Mouse (Mus musculus) neural tube, embryonic 10.5 days (tissue): ENCODE measurements around the gene Plekhh1.
A peak's percentile ranks its signal among the peaks of the same experiment; 100 is the strongest.

Experiments used
- DNase-seq: peaks from one replicate; pipeline ENCODE4 v3.0.0-alpha.2; 2017; ENCODE audit warnings: low spot score; ENCODE audit errors: extremely low spot score

The Plekhh1 gene

DNA sequence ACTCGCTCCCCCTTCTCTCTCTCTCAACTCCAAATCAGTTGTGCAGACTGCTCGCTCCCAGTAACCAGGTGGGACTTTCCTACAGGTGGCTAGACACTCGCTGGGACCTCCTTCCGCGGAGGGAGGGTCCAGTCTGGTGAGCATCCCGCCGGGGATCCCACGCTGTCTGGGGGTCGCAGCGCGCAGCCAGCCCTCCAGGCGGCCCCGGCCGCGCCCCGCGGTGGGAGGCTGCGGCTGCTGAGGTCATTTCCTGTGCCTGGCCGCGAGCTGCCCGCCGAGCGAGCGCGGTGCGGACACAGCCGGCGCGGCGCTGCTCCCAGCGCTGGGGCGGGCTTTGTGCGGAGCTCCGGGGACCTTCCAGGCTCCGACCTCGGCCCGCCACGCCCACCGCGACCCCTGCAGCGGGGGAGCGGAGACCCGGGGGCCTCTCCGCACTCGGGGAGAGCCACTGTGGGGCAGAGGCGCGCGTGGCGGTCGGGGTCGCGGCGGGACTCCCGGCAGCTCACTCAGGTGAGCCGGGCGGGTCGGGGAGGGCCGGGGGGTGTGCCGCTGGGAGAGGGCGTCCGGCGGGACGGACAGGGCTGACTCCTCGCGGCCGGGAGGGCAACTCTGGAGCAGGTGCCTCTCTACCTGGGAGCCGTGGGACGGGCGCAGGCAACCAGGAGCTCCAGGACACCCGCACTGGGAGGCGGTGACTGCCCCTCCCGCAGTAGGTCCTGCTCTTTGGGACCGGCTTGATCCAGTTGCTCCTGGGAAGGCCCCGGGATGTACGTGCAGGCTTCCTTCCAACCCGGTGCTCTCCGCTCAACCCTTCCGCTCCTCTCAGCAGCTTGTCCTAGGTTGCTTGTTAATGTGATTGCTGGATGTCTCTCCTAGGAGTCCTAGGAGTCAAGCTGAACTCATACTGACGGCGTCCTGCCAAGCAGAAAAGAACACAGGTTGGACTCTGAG lies at the start of gene Plekhh1:
TSS of gene Plekhh1 (plus strand) at position 253 of the 951 bp plus-strand sequence.
- peak; percentile 81 for DNase-seq

DNA sequence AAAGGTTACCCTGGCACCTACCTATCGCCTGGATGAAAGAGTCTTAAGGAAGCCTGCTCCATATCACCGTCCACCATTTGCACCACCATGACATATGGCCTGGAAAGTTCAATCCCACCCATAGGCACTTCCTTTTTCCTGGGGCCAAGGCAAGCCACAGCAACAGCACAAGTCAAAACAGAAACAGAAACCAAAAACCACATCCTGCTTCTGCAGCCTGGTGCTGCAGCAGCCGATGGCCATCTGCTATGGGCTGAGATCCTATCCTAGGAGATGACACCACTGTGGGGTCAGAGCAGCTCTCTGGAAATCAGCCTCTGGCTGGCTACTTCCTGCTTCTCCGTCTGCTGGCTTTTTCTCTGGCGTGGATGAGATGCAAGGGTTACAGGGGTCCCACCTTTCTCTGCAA lies 48.3 kb upstream of the Plekhh1 start:
- no peak for DNase-seq

DNA sequence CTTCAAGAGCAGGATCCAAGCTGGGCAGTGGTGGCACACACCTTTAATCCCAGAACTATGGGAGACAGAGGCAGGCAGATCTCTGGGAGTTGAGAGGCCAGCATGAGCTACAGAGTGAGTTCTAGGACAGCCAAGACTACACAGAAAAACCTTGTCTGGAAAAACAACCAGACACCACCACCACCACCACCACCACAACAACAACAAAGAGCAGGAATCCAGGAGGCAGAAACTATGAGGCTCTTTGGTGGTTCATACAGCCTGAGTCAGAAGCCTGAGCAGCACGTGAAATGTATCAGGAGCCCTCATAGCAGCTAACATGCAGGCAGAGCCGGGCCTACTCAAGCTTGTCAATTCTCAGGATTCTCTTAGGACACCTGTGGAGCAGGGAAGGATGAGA lies 47.8 kb upstream of the Plekhh1 start:
- DNase-seq = no peak

DNA sequence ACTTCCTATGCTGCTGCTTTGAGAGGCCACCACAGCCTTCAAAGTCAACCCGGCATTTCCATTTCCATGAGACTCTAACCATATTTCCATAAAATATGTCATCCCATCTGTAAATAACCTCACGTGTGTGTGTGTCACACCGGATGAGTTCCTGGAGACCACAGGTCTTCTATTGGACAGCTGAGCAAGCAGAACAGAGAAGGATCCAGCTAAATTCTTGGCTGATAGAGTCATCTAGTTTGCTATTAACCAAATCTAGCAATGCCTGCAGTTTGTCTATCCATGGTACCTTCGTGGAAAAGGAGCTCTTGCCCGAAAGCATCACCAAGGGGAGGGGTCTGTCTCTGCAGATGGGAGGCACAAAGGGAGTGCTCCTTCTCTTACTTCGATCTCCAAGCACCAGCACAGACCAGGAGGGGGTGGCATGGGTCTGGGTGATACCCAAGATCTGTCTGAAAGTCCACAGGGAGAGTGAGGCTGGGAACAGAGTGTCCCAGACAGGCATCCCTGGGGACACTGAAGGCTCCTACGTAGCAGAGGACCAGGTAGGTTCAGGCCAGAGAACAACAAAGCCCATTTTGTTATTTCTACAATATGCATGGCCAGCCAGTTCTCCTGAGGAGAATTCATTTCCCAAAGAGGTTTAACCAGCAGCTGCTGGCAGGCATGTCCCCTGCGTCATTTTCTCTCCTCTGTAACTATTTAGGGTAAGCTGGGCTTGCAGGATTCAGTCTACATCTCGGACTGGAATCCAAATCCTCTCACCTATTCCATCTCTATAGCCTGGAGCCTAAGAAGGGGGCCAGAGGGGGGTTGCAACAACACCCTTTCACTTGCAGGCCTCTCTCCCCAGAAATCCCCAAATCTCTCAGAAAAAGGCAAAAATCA lies 46.8 kb upstream of the Plekhh1 start:
- no peak for DNase-seq

DNA sequence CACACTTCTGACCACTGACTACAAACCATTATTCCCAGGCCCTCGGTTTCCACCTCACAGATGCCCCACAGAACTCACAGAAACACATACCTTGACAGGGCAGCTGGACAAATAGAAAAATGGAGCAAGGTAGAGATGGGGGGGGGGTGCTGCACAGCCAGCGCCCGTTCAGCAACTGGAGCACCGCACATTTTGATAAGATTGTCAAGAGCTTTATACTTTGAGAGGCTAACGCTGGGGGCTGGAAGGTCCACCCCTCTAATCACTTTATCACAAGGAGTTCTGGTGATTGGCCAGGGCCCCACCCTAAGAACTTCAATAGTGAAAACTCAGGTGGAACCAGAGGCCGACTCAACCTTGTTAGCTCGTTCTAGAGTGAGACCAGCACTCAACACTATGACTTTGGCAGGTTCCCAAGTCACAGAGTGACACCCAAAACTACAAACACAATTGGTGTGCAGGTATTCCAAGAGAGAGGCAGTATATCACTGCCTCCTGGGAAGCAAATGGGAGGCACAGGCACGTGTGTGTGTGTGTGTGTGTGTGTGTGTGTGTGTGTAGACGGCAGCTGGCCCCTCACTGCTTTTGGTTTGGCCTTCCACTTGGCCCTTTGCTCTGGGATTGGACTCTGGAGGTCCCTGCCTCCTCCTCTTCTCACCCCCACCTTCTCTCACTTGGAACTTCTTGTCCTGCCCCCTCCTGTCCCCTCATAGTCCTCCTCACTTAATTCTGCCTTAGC lies 45.5 kb upstream of the Plekhh1 start:
- DNase-seq = no peak

DNA sequence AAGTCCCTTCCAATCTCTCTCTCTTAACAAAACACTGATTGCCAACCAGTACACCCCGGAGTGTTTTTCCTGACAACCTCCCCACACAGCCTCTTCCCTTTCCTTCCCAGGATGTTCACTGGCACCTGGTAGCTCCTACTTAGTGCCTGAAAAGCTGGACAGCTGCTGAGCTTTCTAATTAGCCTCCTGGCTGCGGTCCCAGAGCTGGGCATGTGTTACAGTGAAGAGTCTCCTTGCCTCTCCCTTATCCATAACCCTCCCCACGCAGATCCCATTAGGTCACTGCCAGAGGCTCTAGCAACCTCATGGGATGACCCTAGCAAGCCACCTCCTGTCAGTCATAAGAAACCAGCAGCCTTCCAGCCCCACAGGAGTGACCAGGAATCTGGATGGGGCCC lies 44.9 kb upstream of the Plekhh1 start:
- no peak for DNase-seq

DNA sequence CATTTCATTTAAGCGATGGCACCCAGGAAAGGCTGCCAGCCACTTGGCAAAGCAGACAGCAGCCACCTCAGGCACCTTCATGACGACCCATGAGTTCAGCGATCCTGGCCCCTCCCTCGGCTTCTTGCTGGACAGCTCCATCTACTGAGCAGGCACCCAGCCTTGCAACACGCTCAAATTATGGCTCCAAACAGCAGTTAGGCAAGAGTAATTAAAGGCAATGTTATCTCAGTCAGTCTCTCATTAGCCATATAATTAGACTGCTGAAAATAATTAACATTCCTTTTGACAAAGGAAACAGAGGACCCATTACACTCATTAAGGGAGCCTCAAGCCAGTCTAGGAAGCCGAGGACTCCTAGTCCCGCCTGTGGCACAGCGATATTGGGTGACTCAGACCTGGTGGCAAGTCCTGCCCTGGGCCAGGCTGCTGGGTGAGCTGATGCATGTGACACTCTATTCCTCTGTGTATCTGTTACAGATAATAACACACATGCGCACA lies 41.3 kb upstream of the Plekhh1 start:
- no peak for DNase-seq

DNA sequence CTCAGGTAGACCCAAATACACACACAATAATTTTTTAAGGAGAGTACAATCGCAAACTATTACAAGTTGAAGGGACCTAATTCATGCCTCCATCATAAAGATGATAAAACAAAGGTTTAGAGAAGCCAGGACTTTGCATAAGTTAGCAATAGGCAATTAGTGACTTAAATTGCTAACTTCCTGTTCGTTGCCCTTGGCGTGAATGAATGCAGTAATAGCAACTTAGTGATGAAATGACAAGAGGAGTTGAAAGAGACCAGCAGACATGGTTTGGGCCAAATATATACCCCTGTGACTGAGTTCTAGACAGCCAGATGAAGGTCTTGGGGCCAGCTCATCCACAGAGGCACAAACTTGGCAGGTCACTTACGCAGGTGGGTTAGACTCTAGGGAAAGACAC lies 32.7 kb upstream of the Plekhh1 start:
- no peak for DNase-seq

DNA sequence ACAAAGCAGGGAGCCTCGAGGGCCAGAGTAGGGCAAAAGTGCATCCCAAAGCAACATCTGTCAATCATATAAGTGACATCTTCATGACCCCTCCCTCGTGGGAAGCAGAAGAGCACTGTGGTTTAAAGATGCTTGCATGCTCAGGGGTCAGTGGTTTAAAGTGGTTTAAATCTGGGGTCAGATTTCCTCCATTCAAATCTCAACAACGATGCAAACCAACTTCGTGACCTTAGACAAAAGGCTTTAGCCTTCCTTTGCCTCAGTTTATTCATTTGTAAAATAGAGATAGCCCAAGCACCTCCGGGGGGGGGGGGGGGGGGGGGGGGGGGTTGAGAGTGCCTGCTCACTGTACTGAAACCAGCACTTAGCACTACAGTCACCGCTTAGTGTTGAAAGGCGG lies 32.3 kb upstream of the Plekhh1 start:
- no peak for DNase-seq

DNA sequence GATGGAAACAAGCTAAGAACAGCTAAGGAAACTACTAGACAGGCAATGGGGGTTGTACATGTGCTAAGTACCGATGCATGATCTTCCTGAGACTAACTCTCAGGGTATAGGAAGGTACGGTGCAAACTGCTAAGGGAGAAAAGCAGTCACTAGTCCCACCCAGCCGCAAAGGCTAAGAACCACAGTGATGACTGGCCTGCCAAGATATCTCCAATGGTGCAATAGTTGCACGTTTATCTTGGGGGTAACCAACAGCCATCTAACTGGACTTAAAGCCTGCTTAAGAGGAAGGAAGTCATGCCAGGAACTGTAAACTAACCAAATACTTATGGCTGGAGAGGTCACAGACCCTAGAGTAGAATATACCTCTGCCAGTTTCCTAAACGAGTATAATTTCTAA lies 26.6 kb upstream of the Plekhh1 start:
- DNase-seq = no peak

DNA sequence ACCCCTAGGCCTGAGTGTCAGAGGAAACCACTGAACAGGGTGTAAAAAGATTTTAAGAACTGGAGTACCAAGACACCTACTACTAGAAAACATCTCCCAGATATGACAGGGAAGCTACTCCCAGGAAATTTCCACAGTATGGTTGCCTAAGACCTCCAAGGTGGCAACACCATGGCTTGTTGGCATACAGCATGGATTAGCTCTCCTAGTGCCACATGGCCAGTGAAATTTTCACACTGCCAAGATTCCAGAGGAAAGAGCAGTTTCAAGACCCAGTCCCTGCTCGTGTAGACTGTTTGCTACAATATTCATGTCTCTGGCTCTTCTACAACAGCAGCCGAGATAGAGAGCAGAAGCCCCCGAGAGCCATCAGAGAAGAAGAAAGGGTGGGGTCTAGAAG lies 26.0 kb upstream of the Plekhh1 start:
- no peak for DNase-seq

DNA sequence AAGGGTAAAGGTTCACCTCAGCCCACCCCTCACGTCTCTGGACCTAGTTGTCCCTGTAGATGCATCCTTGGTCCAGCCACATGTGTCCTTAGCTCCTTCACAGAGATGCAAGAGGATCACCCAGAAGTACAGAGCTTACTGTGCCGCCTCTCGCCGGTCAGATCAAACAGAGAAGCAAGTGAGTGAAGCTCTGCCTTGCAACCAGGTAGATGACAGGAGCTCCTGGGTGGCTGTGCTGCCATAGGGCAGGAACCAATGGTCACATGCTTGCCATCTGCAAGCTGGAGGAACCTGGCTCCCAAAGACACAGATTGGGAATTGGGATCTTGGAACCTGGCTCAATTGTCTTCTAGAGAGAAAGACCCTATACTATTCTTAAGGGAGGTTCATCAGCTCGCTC lies 23.5 kb upstream of the Plekhh1 start:
- DNase-seq = peak; percentile 14

DNA sequence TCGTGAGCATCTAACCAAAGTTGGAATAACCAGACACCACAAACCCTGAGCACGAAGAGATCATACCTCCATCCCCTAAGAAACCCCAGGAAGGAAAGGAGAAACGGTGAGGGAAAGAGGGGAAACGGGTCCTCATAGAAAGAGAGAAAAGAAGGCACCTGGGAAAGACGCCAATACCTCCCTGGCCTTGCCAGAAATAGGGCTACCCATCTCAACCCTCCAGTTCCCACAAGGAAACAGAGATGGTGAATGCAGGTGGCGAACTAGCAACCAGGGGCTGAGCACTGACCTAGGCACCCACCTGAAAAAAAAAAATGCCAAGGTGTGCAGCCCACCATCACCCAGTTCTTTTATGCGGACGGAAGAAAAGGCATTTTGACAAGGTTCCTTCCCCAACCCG lies 22.9 kb upstream of the Plekhh1 start:
- no peak for DNase-seq

DNA sequence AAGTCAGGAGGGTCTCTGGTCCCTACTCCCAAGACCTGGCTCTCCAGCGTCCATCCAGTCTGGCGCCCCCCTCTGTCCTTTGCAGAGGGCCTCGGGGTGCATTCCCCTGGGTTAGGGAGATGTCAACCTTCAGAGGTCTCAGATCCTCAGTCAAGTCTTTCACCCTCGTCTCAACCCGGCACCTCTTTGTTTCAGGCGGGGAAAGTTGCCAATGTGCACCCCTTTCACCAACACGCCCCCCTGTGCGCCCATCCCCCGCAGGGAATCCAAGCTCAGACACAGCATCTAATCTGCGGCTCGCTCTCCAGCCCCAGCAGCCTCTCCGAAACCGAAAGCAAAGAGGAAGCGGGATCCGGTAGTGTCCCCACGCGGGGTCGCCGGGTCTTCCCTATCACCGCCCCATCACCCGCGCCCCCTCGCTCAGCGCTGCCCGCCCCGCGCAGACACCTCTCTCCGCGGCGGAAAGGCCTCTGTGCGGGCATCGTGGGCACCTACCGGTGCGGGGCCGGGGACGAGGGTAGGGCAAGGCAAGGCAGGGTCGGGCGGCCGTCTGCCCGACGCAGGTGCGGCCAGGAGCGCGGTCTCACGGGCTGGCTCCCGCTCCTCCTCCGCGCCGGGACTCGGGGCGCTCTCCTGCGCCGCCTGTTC lies 22.4 kb upstream of the Plekhh1 start:
- DNase-seq = peak; percentile 72

DNA sequence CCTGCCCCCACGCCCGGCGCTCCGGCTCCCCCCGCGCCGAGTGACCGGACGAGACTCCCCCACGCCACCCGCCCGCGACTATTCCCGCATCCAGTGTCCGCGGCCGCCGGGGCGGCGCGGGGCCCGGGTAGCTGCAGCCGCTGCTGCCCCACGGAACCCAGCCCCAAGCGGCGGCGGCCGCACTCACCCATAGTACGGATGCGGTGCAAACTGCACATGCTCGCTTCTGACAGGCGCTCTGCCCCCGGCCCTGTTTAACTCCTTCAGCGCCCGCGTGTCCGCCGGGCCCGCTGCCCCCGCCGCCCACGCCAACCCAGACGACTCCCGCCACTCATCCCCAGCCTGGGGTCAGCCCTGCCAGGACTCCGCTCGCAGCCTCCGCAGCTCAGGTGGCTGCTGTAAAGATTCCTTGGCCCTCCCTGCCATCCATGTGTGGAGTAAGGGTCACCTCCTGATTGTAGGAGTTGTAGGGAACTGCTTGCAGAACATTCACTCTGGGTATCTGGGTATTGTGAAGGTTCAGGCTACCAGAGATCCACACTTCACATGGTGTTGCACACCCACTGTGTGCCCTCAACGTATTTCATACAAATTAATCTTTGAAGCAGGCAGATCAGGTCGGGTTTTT lies 21.7 kb upstream of the Plekhh1 start, which contains the start of gene Tmem229b:
TSS of gene Tmem229b (minus strand) at position 502 of the 628 bp plus-strand sequence.
- DNase-seq = peak; percentile 83

DNA sequence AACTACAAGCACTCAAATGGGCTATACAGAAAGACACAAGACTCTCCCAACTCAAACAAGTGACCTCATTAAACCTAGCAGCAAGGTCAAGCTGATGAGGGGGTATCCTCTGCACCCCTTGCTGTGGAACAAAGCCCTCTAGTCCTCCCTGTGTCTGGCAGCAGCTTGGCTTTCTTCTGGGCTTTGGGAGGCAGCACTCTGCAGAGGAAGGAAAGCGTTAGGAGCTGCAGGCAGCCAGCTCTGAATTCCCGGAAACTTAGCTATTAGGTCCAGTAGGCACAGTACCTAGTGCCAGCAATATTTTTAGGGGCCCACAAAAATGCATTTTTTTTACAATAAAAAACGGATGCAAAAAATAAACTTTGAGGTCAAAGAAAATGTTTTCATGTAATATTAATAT lies 18.4 kb upstream of the Plekhh1 start:
- DNase-seq = no peak

DNA sequence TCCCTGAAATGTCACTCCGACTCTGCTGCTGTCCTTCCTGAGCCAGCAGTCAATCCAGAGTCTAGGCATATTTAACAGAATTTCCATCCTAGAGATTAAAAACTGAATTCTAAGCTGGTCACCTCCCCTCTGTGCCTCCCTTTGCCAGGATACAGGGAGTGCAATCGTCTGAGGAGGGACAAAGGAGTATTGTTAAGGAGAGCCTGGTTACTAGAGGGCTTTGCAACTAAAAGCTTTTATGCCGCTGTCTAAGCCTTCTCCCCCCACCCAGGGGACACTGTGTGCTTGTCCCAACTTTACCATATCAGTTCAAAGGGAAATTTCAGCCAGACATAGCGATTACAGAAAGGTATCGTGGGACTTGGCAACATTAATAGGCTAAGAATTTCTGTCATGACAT lies 12.9 kb upstream of the Plekhh1 start:
- no peak for DNase-seq

DNA sequence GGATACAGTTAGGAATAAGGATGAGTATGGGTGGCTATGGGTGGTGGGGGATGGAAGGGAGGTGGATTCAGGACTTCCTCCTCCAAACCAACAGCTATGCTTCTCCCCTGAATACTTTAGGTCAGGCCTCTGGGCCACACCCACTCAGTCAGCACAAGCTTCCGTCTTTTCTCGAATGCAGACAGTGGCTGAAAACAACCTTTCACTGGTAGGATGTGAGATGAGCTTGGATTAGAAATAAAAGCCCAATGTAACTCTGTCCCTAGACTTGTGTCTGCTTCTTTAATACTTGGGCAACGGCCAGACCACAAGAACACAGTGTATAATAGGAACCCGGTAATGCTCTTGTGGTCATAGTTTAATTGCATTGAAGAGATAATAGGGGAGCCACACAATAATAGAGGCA lies 11.0 kb upstream of the Plekhh1 start:
- DNase-seq = no peak

DNA sequence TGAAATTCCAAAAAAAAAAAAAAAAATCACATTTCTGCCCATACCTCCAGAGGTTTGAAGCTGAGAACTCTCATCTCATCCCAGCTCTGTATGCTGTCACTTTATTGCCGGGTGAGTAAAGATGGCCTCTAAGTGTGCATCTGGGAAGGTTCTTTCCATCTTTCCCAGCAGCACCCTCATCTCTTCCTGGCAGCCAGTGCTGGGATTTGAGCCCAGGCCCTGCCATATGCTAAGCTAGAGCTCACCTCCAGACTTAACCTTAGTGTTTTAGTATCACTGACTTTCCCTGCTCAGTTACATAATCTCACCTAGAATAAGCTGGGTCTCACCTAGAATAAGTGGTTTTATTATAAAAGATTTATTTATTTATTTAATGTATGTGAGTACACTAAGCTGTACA lies 7.1 kb upstream of the Plekhh1 start:
- DNase-seq = no peak

DNA sequence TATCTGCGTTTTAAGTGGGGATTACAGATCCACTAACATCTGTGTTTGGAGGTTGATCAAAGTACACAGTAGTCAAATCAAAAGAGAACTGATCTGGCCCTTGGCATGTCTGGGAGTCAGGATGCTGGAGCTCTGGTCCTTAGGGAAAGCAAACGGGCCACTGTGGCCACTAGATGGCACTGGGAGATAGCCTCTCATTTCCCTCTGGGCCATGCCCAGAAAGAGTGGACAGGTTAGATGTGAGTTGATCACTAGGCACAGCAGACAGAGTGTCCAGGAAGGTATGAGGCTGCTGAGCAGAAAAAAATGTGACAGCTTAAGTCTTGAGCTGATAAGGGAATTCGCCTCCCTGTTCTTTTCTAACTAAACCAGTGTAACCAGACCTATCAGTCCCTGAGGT lies 6.1 kb upstream of the Plekhh1 start:
- DNase-seq = peak; percentile 48
